Mouse (Mus musculus): Measurements from ENCODE around the gene Gm3278. TPM values are rescaled to one million over a fixed set of nuclear protein-coding genes. Genes with fewer than 3 reads are reported as not detected.
"Not testable (repeated sequence)": the region's sequence is repeated elsewhere in the genome, so short reads cannot be mapped to it uniquely, and the experiment has no call there.

Gene Gm3278
- total RNA-seq (2015; ENCODE audit: low replicate concordance) (not detected in 2 replicates), total RNA-seq (2017; ENCODE audit: low replicate concordance) (not detected in 2 replicates)

- not testable (repeated sequence) for ATAC-seq (replicated peaks; ENCODE audit: low FRiP score, poor library complexity, severe bottlenecking)
Observed at GRCm38 (mm10) chr14:4892116-4892515, at the start of gene Gm3278. Gene Gm3278, plus strand, starts transcription at chr14:4892416.

GRCm38 (mm10) chr14:4855299-4855980, 36.8 kb upstream of the Gm3278 start, which contains the start of gene Gm3264:
Gene Gm3264, plus strand, starts transcription at chr14:4855576.
- ATAC-seq (replicated peaks; ENCODE audit: low FRiP score, poor library complexity, severe bottlenecking) = not testable (repeated sequence)

Other genes starting within 250 kb of the Gm3278 start
- not detected in 2 replicates for gene Gm3239, start 228.2 kb upstream of the Gm3278 start, total RNA-seq (2015; ENCODE audit: low replicate concordance)
- not detected in 2 replicates for gene Gm3239, start 228.2 kb upstream of the Gm3278 start, total RNA-seq (2017; ENCODE audit: low replicate concordance)
- not detected in 2 replicates for gene Gm7876, start 183.2 kb upstream of the Gm3278 start, total RNA-seq (2015; ENCODE audit: low replicate concordance)
- gene Gm7876, start 183.2 kb upstream of the Gm3278 start, total RNA-seq (2017; ENCODE audit: low replicate concordance) = not detected in 2 replicates
- gene Gm3252, start 165.6 kb upstream of the Gm3278 start, total RNA-seq (2015; ENCODE audit: low replicate concordance) = not detected in 2 replicates
- not detected in 2 replicates for gene Gm3252, start 165.6 kb upstream of the Gm3278 start, total RNA-seq (2017; ENCODE audit: low replicate concordance)
- gene Gm9602, start 116.1 kb upstream of the Gm3278 start, total RNA-seq (2015; ENCODE audit: low replicate concordance) = not detected in 2 replicates
- not detected in 2 replicates for gene Gm9602, start 116.1 kb upstream of the Gm3278 start, total RNA-seq (2017; ENCODE audit: low replicate concordance)
- gene Gm3269, start 54.3 kb upstream of the Gm3278 start, total RNA-seq (2015; ENCODE audit: low replicate concordance) = not detected in 2 replicates
- gene Gm3269, start 54.3 kb upstream of the Gm3278 start, total RNA-seq (2017; ENCODE audit: low replicate concordance) = not detected in 2 replicates
- gene Gm3264, start 36.8 kb upstream of the Gm3278 start, total RNA-seq (2015; ENCODE audit: low replicate concordance) = not detected in 2 replicates
- gene Gm3264, start 36.8 kb upstream of the Gm3278 start, total RNA-seq (2017; ENCODE audit: low replicate concordance) = not detected in 2 replicates
- not detected in 2 replicates for gene Gm8297, start 91.5 kb downstream of the Gm3278 start, total RNA-seq (2015; ENCODE audit: low replicate concordance)
- gene Gm8297, start 91.5 kb downstream of the Gm3278 start, total RNA-seq (2017; ENCODE audit: low replicate concordance) = not detected in 2 replicates
- not detected in 2 replicates for gene Gm3298, start 123.5 kb downstream of the Gm3278 start, total RNA-seq (2015; ENCODE audit: low replicate concordance)
- not detected in 2 replicates for gene Gm3298, start 123.5 kb downstream of the Gm3278 start, total RNA-seq (2017; ENCODE audit: low replicate concordance)
- gene 4930555G01Rik, start 158.2 kb downstream of the Gm3278 start, total RNA-seq (2015; ENCODE audit: low replicate concordance) = not detected in 2 replicates
- 0.28 TPM in 1 of 2 replicates, not detected in the other for gene 4930555G01Rik, start 158.2 kb downstream of the Gm3278 start, total RNA-seq (2017; ENCODE audit: low replicate concordance)
- not detected in 2 replicates for gene Gm8281, start 178.6 kb downstream of the Gm3278 start, total RNA-seq (2015; ENCODE audit: low replicate concordance)
- not detected in 2 replicates for gene Gm8281, start 178.6 kb downstream of the Gm3278 start, total RNA-seq (2017; ENCODE audit: low replicate concordance)
- not detected in 2 replicates for gene Gm8279, start 239.1 kb downstream of the Gm3278 start, total RNA-seq (2015; ENCODE audit: low replicate concordance)
- gene Gm8279, start 239.1 kb downstream of the Gm3278 start, total RNA-seq (2017; ENCODE audit: low replicate concordance) = not detected in 2 replicates

Measured in erythroblast, adult 5-6 weeks (primary cell).